Mouse (Mus musculus) bone marrow macrophage, adult 2 months (primary cell): Measurements from ENCODE around the gene Rab11fip3.
"Not testable (repeated sequence)": the region's sequence is repeated elsewhere in the genome, so short reads cannot be mapped to it uniquely, and the experiment has no call there.

Experiments
- CTCF ChIP-seq: IDR thresholded peaks from 2 replicates; pipeline ENCODE4 v1.5.1; 2012; ENCODE audit warnings: low read depth, mild to moderate bottlenecking, low read length, moderate library complexity
- POLR2A ChIP-seq: IDR thresholded peaks from 2 replicates; pipeline ENCODE4 v1.6.1; 2012; ENCODE audit warnings: mild to moderate bottlenecking, low read depth, low read length, borderline replicate concordance

DNA sequence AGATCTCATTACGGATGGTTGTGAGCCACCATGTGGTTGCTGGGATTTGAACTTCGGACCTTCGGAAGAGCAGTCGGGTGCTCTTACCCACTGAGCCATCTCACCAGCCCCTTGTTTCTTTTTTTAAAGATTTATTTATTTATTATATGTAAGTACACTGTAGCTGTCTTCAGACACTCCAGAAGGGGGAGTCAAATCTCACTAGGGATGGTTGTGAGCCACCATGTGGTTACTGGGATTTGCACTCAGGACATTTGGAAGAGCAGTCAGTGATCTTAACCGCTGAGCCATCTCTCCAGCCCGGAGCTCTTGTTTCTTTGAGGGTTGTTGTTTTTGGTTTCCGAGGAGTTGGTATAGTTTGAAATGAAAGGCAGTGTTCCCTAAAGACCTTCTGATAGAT lies 45.1 kb upstream of the Rab11fip3 start:
- not testable (repeated sequence) for TF ChIP-seq CTCF, POLR2A
